Mouse (Mus musculus): Measurements from ENCODE around the gene Cpt2.

Cpt2 gene

DNA sequence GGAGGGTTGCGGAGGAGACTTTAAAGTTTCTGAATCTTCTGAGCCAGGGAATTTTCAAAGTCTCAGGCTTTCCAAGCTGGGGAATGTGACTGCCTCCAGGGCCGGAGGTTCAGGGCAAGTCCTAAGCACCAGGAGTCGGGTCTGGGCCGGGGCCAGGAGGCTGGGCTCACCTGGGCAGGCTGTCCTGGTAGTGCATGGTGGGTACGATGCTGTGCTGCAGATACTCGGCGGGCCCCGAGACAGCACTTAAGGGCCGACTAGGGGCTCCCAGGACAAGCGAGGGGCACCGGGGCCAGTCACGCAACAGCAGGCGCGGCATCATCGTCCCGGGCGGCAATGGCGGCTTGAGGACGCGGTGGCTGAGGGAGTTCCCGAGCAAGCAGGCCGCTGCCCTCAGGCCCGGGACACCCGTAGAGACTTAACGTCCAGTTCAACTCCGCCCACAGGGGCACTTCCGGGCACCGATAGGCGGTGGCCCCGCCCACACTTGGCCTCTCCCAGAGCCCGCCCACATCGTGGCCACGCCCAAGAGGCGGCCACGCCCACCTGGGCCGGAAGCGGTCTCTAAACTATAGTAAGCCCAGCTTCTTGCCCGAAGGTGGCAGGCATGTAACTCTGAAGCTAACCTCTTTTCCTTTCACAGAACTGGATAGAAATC lies at the start of gene Cpt2:
Cpt2 (minus strand) TSS at position 466 of the 658 bp plus-strand sequence.
- DNase-seq (ENCODE audit: low read depth, low spot score): no peak

DNA sequence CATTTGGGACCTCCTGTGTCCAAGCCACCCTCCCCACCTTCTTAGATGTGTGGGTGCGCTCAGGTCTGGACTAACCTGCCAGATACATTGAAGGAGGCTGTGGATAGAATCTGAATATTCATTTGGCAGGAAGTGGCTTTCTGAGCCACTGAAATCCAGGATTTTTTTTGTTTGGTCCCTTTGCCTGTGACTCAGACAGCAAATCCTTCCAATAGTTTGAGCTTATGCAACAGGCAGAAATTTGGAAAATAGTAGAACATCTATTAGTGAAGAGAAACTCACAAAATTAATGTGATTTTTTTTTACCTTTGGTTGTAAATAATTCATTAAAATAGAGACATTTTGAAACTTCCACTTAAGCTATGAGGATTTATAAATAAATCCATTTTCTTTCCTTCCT lies 47.8 kb upstream of the Cpt2 start:
- DNase-seq (ENCODE audit: low read depth, low spot score): no peak

DNA sequence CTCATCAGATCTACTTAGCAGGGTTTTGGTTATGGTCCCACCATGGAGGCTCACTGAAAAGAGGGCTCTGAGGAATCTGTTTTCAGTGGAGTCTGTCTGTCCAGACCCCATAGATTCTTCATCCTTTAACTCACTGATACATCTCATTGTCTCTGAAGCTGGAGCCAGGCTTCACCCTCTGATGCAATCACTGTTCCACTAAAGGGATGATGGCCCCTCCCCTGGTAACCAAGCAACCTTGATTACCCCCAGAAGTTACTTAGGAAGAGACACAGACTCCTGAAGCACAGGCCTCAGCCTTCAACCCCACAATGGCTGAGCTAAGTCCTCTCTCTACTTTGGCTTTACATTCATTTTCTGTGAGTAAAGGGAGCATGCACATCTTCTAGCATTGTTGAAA lies 46.4 kb upstream of the Cpt2 start:
- no peak for DNase-seq (ENCODE audit: low read depth, low spot score)

DNA sequence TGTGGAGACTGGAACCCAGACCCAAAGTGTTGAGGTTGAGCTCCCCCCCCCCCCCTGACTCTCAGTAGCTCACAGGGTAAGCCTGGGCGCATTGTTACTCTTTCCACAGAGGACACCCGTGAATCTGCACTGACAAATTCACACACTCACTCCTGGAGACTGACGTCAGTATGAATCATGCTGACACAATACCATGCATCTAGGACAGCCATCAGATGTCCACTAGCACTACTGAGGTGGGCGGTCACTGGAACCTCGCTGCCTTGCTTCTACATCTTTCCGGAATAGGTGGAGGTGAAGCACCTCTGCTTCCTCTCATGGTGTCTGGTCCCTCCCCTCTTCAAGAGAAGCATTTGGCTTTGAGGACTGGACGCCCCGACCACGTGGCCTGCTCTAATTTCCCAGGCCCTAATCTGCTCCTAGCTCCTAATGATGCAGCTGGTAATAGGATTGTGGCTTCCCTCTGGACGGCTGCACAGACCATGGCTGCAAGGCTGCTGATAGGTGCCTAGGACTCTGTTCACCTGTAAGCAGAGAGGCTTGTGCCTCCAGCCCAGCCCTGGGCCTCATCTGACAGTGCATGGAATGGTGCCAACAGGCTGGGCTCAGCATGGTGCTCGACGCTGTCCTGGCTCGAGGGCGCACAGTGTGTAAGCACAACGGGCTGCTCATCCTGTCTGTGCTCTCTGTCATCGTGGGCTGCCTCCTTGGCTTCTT lies 44.7 kb upstream of the Cpt2 start, which contains the start of gene Slc1a7:
Slc1a7 (plus strand) TSS at position 367 of the 717 bp plus-strand sequence.
- no peak for DNase-seq (ENCODE audit: low read depth, low spot score)

DNA sequence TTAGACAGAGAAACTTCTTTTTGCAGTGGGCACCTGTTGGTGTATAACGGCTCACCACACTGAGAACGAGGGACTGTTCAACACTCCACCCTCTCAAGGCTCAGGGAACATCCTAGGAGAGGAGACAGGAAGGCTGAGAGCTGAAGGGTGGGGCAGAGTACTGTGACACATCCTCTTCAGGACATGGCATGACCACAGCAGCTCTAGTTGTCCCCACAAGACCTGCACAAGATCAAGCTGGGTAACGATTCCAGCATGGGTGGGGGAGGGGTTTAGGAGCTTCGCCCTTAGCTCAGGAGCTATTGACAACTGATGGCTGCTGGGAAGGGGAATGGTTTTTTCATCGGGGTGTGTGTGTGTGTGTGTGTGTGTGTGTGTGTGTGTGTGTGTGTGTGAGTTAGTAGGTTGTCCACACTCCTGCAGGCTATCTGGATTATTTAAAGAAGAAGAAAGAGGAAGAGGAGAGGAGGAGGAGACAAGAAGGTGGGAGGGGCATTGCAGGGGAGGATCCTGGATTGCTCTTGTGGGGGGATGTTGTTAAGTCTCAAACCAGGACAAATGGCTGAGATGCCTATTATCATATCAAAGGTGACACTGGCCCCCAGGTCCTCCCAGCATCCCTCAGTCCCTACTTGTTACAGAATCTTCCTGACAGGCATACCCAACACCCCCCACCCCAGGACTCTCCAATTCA lies 43.2 kb upstream of the Cpt2 start:
- DNase-seq (ENCODE audit: low read depth, low spot score): no peak

DNA sequence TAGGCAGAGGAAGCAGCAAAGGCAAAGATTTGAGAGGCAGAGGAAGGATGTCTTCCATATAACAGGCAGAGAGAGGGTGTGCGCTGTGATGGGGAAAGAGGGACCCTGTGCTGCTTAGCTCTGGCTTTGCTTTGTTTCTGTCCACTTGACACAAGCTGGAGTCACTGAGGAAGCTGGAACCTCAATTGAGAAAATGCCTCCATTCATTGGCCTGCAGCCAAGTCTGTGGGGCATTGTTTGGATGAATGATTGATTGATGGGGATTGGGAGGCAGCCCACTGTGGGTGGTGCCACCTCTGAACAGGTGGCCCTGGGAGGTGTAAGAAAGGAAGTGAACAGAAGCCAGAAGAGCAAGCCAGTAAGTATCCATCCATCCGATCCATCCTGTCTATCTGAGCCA lies 39.4 kb upstream of the Cpt2 start:
- no peak for DNase-seq (ENCODE audit: low read depth, low spot score)

DNA sequence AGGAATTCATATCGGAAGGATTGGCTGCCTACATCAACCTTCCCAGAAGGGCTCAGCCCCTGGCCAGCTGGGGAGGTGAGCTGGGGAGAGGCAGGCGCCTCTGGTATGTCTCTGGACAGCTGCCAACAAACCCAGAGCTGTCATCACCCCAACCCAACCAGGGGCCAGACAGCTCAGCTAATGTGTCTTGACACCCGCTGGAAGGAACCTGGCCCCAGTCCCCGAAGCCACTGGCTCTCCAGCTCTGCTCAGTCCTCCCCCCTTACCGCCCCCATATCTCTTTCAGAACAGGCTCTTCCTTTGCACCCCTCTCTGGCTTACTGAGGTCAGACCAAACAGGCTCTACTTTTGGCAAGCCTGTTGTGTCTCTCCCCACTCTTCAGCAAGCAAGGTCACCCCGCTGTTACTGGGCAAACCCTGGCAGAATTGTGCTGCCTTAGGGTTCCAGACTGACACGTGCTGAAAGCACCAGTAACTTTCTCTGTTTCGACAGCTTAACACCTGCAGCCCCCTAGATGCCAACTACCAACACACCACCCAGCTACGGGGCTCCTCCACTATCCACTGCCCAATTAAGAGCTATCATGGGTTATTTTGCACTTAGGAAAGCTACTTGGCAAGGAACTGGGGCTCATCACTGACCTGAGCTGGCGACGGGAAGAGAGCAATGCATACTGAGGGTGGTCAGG lies 38.8 kb upstream of the Cpt2 start:
- DNase-seq (ENCODE audit: low read depth, low spot score): no peak

DNA sequence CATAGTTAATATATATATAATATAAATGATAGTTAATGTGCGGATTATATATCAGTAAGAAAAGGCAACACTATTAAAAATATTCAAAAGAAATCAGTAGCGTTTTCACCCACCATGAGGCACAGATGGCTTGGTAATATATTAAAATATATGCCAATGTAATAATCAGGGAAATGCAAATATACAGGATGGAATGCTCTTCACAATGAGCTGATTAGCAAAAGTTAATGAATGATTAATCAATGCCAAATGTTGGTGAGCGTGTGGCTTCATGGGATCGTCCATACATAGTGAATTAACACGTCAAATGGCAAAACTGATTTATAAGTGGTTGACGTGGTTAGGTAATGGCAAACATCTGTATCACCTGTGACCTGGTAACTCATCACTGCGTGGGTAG lies 35.1 kb upstream of the Cpt2 start:
- no peak for DNase-seq (ENCODE audit: low read depth, low spot score)

DNA sequence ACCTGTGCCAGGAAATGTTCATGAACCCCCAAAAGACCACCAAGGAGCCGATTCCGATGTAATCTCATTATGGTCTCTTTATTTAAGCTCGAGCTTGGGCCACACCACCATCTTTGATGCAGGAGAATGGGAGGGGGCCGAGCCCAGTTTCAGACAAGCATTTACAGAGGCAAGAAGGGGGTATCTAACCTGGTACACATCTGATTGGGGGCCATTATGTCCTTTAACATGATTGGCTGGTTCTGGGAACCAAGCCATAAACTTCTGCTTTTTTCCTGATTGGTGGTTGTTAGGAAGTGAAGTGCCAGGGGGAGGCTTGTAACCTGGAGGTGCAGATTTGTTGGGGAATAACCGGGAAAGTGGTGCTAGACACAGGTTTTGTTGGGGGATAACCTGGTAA lies 32.3 kb upstream of the Cpt2 start:
- DNase-seq (ENCODE audit: low read depth, low spot score): no peak

DNA sequence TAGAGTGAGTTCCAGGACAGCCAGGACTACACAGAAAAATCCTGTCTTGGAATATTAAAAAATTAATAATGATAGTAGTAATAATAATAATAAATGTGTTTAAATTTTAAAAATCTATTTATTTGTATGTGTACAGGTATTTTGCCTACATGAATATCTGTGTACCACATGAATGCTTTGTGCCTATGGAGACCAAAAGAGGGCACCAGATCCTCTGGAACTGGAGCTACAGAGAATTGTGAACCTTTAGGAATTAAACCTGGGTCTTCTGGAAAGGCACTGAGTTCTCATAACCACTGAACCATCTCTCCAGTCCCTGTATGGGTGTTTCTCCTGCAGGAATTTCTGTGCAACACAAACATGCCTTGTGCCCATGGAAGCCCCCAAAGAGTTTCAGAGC lies 29.4 kb upstream of the Cpt2 start:
- DNase-seq (ENCODE audit: low read depth, low spot score): no peak

DNA sequence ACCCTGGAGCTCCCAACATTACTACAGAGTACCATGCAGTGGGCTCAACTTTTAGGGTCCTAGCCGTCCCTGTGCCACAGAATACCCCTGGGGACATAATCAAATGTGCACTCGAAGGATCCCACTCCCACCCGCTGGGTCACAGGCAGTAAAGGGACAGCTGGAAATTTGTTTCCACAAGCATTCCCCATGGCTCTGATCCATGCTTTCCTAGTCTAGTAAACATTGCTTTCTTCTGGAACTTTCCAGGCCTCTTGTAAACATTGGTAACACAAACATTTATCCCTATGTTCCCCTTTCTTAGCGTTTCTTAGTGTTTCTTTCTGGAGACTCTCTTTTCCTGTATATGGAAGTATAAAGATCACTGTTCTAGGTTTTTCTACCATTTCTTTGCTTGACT lies 26.5 kb upstream of the Cpt2 start:
- DNase-seq (ENCODE audit: low read depth, low spot score): no peak

DNA sequence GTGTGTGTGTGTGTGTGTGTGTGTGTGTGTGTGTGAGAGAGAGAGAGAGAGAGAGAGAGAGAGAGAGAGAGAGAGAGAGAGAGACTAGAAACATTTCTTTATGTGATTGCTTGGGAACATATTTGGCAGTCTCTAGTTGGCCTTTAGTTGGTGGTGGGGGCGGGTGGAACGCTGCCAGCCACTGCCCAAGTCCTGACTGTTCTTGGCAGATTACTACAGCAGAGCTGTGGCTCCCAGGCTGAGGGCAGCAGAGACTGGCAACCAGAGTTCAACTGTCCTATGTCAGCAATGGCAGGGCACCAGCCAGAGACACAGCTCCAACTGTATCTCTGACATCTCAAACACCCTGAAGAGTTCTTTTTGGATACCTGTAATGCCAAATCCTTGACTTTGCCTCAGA lies 20.7 kb upstream of the Cpt2 start:
- no peak for DNase-seq (ENCODE audit: low read depth, low spot score)

DNA sequence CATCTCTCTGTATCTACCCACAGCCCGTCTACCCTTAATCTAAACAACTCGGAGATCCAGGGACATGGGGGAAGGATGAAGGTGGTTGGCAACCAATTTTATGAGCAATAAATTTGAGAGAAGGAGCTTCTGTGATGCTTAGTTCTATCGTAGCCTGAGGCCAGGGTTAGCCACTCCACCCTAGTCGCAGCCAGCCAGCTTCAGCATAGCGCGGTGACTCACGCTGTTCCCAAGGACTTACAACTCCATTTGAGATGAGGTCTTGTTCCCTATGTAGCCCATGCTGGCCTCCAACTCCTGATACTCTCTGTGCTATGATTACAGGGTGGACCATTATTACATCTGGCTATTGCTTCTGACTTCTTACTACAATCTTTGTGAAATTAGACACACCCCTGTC lies 19.3 kb upstream of the Cpt2 start:
- no peak for DNase-seq (ENCODE audit: low read depth, low spot score)

DNA sequence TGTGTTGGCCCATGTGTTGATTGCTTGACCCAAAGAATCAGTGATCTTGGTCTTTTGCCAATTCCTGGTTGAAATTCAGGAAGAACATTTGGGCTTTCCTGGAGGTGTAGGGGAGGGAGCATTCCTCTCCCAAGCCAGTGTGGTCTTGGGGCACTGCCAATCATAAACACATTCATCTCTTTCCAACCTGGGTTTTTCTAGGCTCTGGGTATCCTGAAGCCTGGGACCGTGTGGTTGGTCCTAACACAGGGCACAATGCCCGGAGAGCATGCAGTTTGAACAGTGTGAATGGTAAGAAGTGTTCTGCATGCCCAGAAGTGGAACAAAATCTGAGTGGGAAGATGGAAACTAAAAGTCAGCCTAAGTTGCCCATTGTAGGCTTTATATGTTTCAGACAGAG lies 14.7 kb upstream of the Cpt2 start:
- no peak for DNase-seq (ENCODE audit: low read depth, low spot score)

DNA sequence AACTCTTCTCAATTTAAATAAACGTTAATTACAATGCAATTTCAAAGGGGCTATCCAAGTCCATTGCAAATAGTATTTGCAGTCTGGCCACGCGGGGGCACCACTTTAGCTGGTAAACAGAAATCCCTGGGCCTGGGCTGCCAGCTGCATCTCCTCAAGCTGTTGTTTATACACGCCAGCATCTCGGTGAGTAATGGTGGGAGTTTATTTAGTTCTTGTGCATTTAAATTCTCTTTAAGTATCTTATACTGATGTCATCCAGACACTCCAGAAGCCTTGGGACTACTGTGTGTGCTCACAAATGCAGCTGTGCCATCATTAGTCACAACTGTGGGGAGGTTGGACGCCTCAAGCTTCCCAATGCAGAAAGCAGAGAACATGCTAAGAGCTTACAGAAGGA lies 13.9 kb upstream of the Cpt2 start:
- DNase-seq (ENCODE audit: low read depth, low spot score): peak; percentile 42

DNA sequence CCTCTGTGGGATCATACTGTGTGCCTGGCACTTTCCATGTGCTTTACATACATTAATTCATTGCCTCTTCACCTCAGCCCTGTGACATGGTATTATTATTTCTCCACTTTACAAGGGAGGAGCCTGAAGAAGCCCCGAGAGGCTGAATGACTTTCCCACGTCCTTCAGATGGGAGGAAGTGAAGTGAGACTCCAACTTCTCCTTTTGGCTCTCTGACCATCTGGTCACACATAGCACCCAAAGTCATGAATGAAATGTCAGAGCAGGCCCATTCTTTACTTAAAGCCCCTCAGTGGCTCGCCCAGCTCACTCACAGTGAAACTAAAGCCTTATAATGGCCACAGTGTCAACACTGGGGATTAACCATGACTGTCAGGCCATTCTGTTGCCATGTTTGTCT lies 11.8 kb upstream of the Cpt2 start:
- no peak for DNase-seq (ENCODE audit: low read depth, low spot score)

DNA sequence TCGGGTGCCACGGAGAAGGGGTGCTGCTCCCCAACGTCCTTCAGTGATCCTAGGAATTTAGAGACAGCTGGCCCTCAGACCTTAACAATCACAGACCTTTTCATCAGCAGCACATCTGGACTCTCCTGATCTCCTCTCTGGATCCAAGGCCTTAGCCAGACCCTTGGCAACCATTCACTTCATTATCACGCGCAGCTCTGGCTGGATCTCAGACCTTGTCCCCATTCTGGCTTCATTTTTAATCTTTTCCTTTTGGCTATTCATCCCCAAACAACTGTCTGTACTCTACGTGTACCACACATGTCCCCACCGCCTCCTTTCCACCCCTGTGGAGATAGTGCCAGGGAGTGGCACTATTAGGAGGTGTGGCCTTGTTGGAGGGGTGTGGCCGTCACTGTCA lies 9.8 kb upstream of the Cpt2 start:
- no peak for DNase-seq (ENCODE audit: low read depth, low spot score)

DNA sequence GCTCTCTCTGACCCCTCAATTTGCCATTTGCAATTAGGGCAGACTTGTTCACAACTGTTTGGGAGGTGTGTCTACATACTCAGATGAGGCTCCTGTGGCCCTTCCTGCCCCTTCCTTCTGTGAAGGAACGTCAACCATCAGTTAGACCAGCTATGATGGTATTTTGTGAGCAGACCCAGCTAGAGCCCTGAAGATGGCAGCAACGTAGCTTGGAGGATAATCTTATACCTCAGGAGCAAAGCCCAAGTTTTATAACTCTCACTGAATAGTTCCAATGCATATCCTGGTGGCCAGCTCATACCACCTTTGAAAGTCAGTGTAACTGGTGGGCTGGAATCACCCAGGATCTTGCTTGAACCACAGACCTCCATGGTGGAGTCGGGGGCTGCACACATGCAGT lies 8.0 kb upstream of the Cpt2 start:
- no peak for DNase-seq (ENCODE audit: low read depth, low spot score)

DNA sequence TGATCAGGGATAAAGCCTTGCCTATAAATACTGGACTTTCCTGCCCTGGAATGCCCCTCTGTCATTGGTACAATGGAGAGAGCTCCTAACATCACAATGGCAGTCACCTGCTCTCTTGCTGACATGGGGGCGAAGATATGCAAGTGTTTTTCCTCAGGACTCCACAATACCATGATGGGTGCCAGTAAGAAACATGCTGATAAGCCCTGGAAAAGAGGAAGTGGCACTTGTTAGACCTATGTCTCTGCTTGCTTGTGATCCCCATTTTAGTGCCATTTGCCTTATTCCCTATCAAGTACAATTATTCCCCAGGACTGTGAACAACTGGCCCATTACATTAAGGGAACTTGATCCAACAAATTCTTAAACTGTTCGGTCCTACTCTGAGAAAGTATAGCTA lies 5.3 kb upstream of the Cpt2 start:
- no peak for DNase-seq (ENCODE audit: low read depth, low spot score)

DNA sequence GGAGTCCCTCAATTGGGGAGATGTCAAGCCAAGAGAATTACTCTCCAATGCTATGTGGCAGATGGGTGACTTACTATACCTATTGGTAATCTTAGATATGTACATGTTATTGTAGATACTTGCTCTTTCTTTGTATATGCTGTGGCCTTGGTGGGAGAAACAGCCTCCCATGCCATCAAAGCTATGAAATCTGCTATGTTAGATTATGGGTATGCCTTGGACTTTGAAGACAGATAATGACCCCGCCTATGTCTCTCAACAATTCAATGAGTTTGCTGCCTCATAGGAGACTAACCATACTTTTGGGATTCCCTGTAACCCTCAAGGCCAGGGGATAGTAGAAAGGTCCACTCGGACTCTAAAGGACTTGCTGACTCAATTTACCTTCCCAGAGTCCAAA lies 4.9 kb upstream of the Cpt2 start:
- DNase-seq (ENCODE audit: low read depth, low spot score): no peak

DNA sequence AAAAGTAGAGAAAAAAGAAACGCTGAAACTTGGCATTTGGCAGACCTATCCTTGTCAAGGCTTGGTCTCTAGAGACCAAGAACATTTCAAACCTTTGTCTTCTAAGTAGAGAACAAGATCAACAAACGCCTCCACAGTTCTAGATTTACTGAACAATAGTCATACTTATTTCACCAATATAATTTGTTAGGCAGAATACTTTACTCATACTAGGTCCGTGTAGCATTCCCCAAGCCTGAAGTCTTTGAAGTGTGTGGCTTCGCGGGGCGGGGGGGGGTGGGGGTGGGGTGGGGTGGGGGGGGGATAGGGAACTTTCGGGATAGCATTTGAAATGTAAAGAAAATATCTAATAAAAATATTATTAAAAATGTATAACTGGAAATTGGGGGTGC lies 389 bp upstream of the Cpt2 start:
- no peak for DNase-seq (ENCODE audit: low read depth, low spot score)

DNA sequence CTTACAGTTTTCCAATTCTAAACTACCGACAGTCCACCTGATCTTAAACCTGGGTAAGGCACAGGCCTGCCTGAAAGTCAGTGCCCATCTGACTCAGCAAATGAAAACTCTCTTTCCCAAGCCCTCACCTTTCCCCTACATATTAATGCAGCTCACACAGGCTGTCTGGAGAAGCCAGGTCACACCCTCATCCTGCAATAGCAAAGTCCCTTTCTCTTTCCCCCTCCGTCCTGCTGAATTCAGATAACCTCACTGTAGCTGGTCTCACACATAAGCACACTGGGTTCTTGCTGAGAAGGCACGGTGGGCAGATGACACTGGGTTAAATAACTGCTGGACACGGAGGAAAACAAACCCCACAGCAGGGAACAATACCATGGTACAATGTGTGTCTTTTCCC lies 1.5 kb downstream of the Cpt2 start:
- no peak for DNase-seq (ENCODE audit: low read depth, low spot score)
